Mouse (Mus musculus): Measurements from ENCODE around the gene Vmn1r211.

- no peak for TF ChIP-seq POLR2A (IDR thresholded peaks at IDR 0.05; ENCODE audit: insufficient read length, low read depth)
- TF ChIP-seq MAX (IDR thresholded peaks at IDR 0.05; ENCODE audit: low read depth): no peak
- TF ChIP-seq USF1 (IDR thresholded peaks at IDR 0.05; ENCODE audit: low read depth): no peak
- TF ChIP-seq REST (IDR thresholded peaks at IDR 0.05; ENCODE audit: insufficient read depth, insufficient read length): no peak
- TF ChIP-seq MYOD1 (IDR thresholded peaks at IDR 0.05; ENCODE audit: control insufficient read depth in 1 of 3, insufficient read length in 2 of 3, low read depth in 2 of 3): no peak
- no peak for TF ChIP-seq E2F4 (IDR thresholded peaks at IDR 0.05; ENCODE audit: insufficient read depth)
- no peak for TF ChIP-seq SRF (IDR thresholded peaks at IDR 0.05; ENCODE audit: control insufficient read depth, insufficient read length, low read depth)
- no peak for TF ChIP-seq TCF12 (IDR thresholded peaks at IDR 0.05; ENCODE audit: insufficient read depth, poor library complexity, severe bottlenecking)
- no peak for TF ChIP-seq MYOG (IDR thresholded peaks at IDR 0.05; ENCODE audit: control insufficient read depth in 1 of 3, insufficient read depth in 1 of 3, insufficient read length in 2 of 3, low read depth in 2 of 3)
- TF ChIP-seq TCF3 (IDR thresholded peaks at IDR 0.05; ENCODE audit: insufficient read length, low read depth): no peak
- no peak for TF ChIP-seq POLR2AphosphoS2 (IDR thresholded peaks at IDR 0.05; ENCODE audit: insufficient read length, low read depth)
These were observed 26.7 kb upstream of the Vmn1r211 start, which contains the start of gene Vmn1r212 for GRCm38 (mm10) chr13:22884105-22884504.

Data from myocyte (in vitro differentiated cells).